Mouse (Mus musculus) gastrocnemius, adult 18-20 months (tissue): ENCODE results near the gene Naglu. TPM values are rescaled to one million over a fixed set of nuclear protein-coding genes. Genes with fewer than 3 reads are reported as not detected.
A peak's percentile ranks its signal among the peaks of the same experiment; 100 is the strongest.

Experiments used
- DNase-seq: peaks from one replicate; pipeline ENCODE4 v3.0.0; 2021; ENCODE audit warnings: low spot score
- total RNA-seq, 2 experiments: library from RNA; stranded (reverse); gene quantifications; 2 replicates each; pipeline ENCODE4 v1.2.3; 2021

Gene Naglu
- total RNA-seq, 2 experiments from 2014 or later, result 3.9 TPM

DNA sequence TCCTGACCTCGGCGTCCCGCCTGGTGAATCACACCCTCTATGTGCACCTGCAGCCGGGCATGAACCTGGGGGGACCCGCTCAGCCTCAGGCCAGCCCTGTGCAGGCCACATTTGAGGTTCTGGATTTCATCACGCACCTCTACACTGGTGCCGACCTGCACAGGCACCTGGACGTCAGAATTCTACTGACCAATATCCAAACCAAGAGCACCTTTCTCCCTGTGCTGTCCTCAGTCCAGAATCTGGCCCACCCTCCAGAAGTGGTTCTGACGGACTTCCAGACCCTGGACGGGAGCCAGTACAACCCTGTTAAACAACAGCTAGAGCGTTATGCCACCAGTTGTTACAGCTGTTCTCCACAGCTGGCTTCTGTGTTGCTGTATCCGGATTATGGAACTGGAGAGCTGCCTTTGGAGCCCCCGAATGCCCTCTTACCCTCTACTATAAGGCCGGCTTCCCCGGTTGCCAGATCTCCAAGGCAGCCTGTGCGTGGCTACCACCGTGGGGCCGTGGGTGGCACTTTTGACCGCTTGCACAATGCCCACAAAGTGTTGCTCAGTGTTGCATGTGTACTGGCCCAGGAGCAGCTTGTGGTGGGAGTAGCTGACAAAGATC is 13.4 kb downstream of the Naglu start:
- no peak for DNase-seq

- DNase-seq, result no peak
Measured at GRCm38 (mm10) chr11:101084246-101084645, 14.4 kb downstream of the Naglu start.

- DNase-seq, result no peak
Measured at GRCm38 (mm10) chr11:101084811-101085210, 15.0 kb downstream of the Naglu start.

GRCm38 (mm10) chr11:101085617-101086322 is 16.0 kb downstream of the Naglu start:
- no peak for DNase-seq

GRCm38 (mm10) chr11:101086323-101086674 is 16.5 kb downstream of the Naglu start:
- DNase-seq, result no peak

DNA sequence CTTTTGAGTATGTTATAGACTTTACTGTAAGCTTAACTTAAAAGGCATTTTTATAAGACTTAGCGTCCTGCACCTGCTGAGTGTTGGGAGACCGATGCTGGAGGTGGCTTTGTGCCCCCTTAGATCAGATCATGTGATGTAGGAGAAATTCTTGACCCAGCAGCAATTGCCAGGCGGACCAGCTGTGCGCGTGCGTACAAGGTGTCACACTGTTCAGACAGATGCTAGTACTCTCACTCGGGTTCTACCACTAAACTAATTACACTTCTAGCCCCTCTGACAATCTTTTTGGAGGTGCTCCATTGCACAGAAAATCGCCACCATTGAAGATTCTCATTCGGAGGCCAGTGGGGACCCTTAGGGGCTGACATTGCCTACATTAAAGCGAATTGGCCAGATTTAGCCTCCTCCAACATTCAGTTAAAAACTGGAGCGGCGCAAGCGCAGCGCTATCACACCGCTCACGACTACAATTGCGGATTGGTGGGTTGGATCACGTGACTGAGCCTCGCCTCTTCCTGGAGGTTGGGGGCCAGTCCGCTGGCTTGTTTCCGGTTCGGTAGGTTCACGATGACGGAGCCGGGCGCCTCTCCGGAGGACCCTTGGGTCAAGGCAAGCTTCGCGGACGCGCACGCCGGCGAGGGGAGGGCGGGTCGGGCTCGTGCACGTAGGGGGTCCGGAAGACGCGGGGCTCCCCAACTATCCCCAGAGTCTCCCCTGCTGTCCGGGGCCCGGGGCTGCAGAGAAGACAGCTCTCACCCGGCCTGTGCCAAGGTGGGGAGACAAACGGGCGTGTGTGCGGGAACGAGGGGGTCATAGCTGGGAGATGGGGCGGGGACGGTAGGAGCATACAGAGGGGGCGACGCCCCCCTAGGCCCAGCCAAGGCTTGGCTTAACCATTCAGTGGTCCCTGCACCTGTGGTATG is 17.2 kb downstream of the Naglu start, which contains the start of gene Mlx:
TSS of gene Mlx (plus strand) at position 522 of the 926 bp plus-strand sequence.
- DNase-seq, result peak; percentile 90

GRCm38 (mm10) chr11:101087682-101088055 is 17.9 kb downstream of the Naglu start:
- no peak for DNase-seq

DNA sequence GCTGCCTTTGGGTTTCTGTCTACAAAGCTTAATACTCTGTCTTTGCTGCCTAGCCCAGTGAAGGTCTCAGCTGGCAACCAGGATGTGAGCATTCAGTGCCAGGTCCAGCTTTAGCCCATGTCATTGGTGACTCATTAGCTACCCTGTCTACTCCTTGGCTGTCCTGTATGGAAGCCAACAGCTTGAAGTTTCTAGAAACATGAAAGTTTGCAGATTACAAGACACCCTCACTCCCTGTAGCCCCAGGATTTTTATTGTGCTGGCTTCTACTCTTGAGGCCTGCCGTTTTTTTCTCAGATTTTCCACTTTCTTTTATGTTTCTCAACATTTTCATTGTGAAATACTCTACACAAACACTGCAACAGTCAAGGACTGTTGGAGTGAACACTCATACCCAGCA is 20.1 kb downstream of the Naglu start:
- no peak for DNase-seq

DNA sequence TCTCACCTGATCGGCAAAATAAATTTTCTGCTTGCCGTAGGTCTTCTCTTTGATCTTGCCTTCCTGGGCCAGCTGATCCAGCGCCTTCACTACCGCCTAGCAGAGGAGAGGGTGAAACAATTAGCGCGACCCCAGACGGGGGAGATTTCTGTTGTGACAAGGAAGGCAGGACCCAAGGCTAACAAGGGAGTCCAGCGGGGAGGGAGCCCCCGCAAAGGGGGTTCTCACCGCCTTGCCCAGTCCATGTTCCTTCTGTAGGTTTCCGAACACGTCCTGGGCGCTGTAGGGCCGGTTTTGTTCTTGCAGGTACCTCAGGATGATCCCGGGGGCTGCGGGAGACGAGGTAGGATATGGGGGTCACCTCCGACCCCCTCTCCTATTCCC is 25.1 kb downstream of the Naglu start:
- DNase-seq, result no peak

DNA sequence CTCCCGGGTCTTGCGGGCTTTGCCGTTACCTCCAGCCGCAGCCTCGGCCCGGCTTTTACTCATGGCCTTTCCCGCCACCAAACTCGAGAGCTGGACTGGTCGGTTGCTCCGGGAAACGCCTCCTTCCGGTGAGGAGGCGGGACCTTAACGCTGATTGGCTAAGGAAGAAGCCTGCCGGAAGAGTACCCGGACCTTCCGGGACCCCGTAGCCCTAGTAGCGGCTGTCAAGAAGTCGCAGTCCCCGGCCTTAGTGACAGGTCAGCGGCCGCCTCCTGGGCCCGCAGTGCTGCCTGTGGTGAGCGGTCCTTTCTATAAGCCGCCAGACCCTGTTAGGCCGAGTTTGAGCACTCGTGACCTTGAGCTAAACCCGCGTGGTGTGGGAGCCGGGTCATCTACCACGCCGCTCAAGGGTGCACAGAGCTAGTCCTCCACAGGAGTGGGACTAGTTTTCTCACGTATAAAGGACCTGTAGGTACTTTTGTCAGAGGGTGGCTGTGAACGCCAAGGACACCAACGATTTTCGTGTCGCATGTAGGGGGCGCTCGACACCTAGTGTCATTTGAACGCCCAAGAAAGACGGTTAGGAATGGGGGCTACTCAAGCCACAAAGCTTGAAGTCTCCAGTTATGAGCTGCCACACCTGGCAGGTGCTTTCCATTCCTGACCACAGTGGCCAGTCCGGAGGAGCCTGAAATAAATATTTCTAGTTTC is 25.7 kb downstream of the Naglu start, which contains the start of gene Psmc3ip:
TSS of gene Psmc3ip (minus strand) at position 123 of the 711 bp plus-strand sequence.
- peak; percentile 97 for DNase-seq

GRCm38 (mm10) chr11:101098231-101098630 is 28.4 kb downstream of the Naglu start:
- DNase-seq, result no peak

- no peak for DNase-seq
Measured at GRCm38 (mm10) chr11:101103011-101103410, 33.2 kb downstream of the Naglu start.

GRCm38 (mm10) chr11:101109351-101109750 is 39.5 kb downstream of the Naglu start:
- no peak for DNase-seq

DNA sequence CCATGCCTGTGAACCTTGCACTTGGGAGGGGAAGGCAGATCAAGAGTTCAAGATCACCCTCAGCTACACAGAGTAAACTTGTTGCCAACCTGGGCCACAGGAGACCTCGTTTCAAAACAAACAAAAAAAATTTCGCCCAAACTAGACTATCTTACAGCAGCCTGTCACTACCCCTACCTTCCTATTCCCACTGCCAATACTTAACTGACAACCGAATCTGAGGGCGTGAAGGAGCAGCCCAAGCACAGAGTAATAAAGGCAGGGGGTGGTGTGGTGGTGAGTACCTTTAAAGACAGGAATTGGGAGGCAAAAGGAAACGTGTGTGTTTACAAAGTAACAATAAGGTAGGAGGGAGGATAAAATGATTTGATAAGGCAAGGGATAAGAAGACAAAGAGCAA is 40.9 kb downstream of the Naglu start:
- no peak for DNase-seq

DNA sequence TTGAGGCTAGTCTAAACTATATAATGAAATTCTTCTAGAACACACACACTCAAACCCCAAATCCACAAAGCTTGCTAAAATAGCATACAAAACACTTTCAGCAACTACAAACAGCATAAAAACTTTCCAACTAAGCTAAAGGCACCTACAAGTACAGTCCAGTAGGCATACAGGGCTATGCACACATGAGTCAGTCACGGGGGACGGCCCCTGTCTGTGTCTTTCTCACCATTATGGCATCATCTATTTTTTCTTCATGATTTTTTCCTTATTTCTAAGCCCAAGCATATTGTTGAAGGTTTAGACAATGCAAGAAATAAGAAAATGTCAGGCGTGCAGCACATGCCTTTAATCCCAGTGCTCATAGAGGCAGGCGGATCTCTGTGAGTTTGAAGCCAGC is 41.4 kb downstream of the Naglu start:
- no peak for DNase-seq

DNA sequence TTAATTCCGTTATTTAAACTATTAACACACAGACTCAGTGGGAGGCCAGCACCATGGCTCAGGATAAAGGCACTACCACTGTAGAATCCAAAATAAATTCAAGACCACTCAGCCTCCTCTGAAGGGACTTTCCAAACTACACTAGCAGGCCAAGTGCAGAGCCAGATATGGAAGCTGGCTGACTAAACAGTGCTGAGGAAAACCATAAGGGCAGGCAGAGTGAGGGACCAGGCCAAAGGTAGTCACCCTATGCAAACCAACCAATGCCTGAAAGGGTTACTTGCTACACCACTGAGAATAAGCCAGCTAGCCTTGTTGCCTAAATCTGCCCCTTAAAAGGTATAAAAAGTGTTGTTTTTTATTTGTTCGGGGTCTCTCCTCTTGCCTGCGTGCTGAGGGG is 42.4 kb downstream of the Naglu start:
- DNase-seq, result no peak

- DNase-seq, result no peak
Measured at GRCm38 (mm10) chr11:101115564-101115963, 45.8 kb downstream of the Naglu start.

DNA sequence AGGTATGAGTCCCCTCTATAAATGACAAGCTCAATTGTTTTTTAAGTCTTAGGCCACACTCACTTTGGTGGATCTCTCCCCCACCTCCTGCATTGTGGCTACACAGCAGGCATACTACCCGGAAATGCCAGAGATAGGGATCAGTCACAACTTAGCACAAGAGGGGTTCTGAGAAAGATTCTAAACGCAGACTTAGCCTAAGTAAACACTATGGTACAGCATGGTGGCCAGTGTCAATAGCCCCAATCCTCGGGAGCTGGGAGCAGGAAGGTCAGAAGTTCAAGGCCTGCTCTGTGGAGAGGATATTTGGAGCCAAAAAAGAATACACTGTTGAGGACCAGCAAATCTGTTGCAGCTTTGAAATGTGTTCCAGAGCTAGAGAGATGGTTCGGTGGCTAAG is 48.3 kb downstream of the Naglu start:
- no peak for DNase-seq

GRCm38 (mm10) chr11:101119131-101119760 is 49.4 kb downstream of the Naglu start:
- no peak for DNase-seq

DNA sequence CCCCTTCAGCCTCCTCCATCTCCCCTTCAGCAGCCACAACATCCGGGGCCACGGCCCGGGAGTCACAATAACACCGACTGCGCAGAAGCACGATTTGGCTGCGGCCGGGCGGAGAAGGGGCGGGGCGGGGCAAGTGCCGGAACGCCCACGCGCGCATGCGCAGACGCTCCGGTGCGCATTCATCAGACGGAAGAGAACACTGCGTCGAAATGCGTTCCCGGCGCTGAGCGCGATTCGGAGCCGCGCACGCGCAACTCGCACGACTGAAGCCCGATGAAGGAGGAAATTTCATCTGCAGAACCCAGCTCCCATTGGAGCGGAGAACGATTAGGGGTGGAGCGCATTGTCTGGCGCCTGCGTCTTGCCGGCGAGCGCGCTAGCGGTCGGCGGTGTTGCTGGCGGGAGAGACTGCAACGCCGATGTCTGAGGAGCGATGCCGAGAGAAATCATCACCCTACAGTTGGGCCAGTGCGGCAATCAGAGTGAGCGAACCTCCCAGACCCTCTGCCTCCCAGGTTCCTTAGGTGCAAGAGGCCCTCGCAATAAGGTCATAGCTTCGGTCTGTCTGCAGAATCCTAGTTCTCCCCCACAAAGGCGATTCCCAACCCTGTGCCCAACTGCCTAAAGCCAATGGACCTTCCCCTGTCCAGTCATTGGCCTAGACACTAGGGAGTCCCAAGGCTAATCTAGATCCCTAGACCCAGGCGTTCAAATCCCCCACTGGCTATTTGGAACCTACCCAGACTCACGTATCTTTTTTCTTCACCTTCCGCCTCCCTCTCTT is 50.1 kb downstream of the Naglu start, which contains the start of the genes Retreg3 and Tubg1:
TSS of gene Retreg3 (minus strand) at position 133 of the 784 bp plus-strand sequence.
TSS of gene Tubg1 (plus strand) at position 178 of the 784 bp plus-strand sequence.
- DNase-seq, result peak; percentile 98
